ENCODE assay signal across 8 mouse cellular contexts in genomic region chr11:117780582-117781111, GRCm38 (mm10). TPM values are rescaled to one million over a fixed set of nuclear protein-coding genes. Genes with fewer than 3 reads are reported as not detected.
DNase-seq lines count a peak whose midpoint lies in the region; ATAC-seq and TF ChIP-seq lines count a peak whose summit lies in the region.

No protein-coding gene starts in this region.

- H3K4me1 ChIP-seq in heart, embryonic 14.5 days (ENCODE audit: control insufficient read depth in 2 of 2, insufficient read depth in 2 of 2, low read length in 2 of 2), result peaks cover 29 to 37% of the 10 kb centered on the region in 2 experiments
- H3K4me1 ChIP-seq in small intestine, adult 2 months (ENCODE audit: control insufficient read depth, insufficient read depth, insufficient read length, low read length), result peaks cover 31% of the 10 kb centered on the region

- no peaks in the 10 kb centered on the region for H3K9me3 ChIP-seq in heart, embryonic 14.5 days (ENCODE audit: control insufficient read depth, low read length)

- DNase-seq in A20 (ENCODE audit: low read depth, low spot score) (peak; percentile 98), adipocyte (ENCODE audit: low spot score) (peak; percentile 88)
- DNase-seq in kidney, postnatal 10 days, result peak; percentile 94
- no peak for DNase-seq in frontal cortex, postnatal 25 days (ENCODE audit: low spot score in 2 of 2)

- peak overlapping the region; percentile 85 for H3K9ac ChIP-seq in heart, embryonic 14.5 days (ENCODE audit: low read length)

- H3K4me2 ChIP-seq in heart, embryonic 14.5 days (ENCODE audit: low read length), result peak overlapping the region; percentile 100

- peak overlapping the region; percentile 51 to 60 for H3K4me3 ChIP-seq in heart, embryonic 14.5 days (ENCODE audit: control insufficient read depth in 1 of 2, insufficient read depth in 1 of 2, low read depth in 1 of 2, low read length in 2 of 2)
- H3K4me3 ChIP-seq in small intestine, adult 2 months (ENCODE audit: low read depth, low read length), result peak overlapping the region; percentile 80

- no peak for TF ChIP-seq POLR2A in small intestine, adult 2 months (IDR thresholded peaks at IDR 0.05; ENCODE audit: low read depth, low read length)

- H3K27ac ChIP-seq in heart, embryonic 14.5 days (replicated peaks in 1 of 2; ENCODE audit: control insufficient read depth in 1 of 2, insufficient read depth in 1 of 2, low read depth in 2 of 2, low read length in 2 of 2), result peak overlapping the region; percentile 88 to 94
- peak overlapping the region; percentile 97 for H3K27ac ChIP-seq in small intestine, adult 2 months (ENCODE audit: insufficient read depth, low read depth, low read length)

- 1% methylated on average over 19 of the region's 19 CpGs for WGBS in heart, embryonic 14.5 days
- 2% methylated on average over 19 of the region's 19 CpGs for WGBS in small intestine, adult 2 months

- no peak for TF ChIP-seq CTCF in small intestine, adult 2 months (IDR thresholded peaks at IDR 0.05; ENCODE audit: extremely low read depth, insufficient read length, insufficient replicate concordance, low read depth, low read length)

- H3K27me3 ChIP-seq in heart, embryonic 14.5 days (ENCODE audit: control insufficient read depth, insufficient read depth, low read length), result no peaks in the 10 kb centered on the region
- no peaks in the 10 kb centered on the region for H3K27me3 ChIP-seq in small intestine, adult 2 months (ENCODE audit: control insufficient read depth, insufficient read depth, low read length)

- H3K36me3 ChIP-seq in heart, embryonic 14.5 days (ENCODE audit: control insufficient read depth, insufficient read depth, low read length), result peaks cover 29% of the 10 kb centered on the region
- peaks cover 17% of the 10 kb centered on the region for H3K36me3 ChIP-seq in small intestine, adult 2 months (ENCODE audit: control insufficient read depth, insufficient read depth, low read length)

- ATAC-seq in erythroblast, adult 5-6 weeks (replicated peaks; ENCODE audit: low FRiP score, poor library complexity, severe bottlenecking), result peak; percentile 51
- peak; percentile 72 for ATAC-seq in heart, embryonic 14.5 days (ENCODE audit: insufficient number of reproducible peaks, insufficient read depth, low FRiP score, low read depth)
- ATAC-seq in megakaryocyte, adult 5-6 weeks (ENCODE audit: poor library complexity, severe bottlenecking), result peak; percentile 47

RNA-seq across cellular contexts. Expression of gene Tmc8, which starts 1.2 kb away (rescaled TPM):
- total RNA-seq in erythroblast, adult 5-6 weeks (2015; ENCODE audit: low replicate concordance), result 19.8 and 30.7 TPM in 2 replicates
- 30.9 and 33.7 TPM in 2 replicates for total RNA-seq in erythroblast, adult 5-6 weeks (2017; ENCODE audit: low replicate concordance)
- 1.6 and 2.1 TPM in 2 replicates for polyA plus RNA-seq in heart, embryonic 14.5 days (2014; fragmentation: Nextera tagmentation; extraction: Ambion mirVana)
- total RNA-seq in megakaryocyte, adult 5-6 weeks (2015), result 8.6 and 11.7 TPM in 2 replicates
- 4.3 and 7.4 TPM in 2 replicates for total RNA-seq in megakaryocyte, adult 5-6 weeks (2017)
- 34.3 and 59.6 TPM in 2 replicates for polyA plus RNA-seq in small intestine, adult 2 months (2012; rRNA removed)

RNA-seq across cellular contexts. Expression of gene Tmc6, which starts 1.4 kb away (rescaled TPM):
- total RNA-seq in erythroblast, adult 5-6 weeks (2015; ENCODE audit: low replicate concordance), result 199 and 257 TPM in 2 replicates
- total RNA-seq in erythroblast, adult 5-6 weeks (2017; ENCODE audit: low replicate concordance), result 83.1 and 204 TPM in 2 replicates
- polyA plus RNA-seq in heart, embryonic 14.5 days (2014; fragmentation: Nextera tagmentation; extraction: Ambion mirVana), result 18.2 and 22.5 TPM in 2 replicates
- total RNA-seq in megakaryocyte, adult 5-6 weeks (2015), result 74.3 and 79.6 TPM in 2 replicates
- total RNA-seq in megakaryocyte, adult 5-6 weeks (2017), result 17.4 and 18.5 TPM in 2 replicates
- polyA plus RNA-seq in small intestine, adult 2 months (2012; rRNA removed), result 53.5 and 84.7 TPM in 2 replicates

RNA-seq across cellular contexts. Expression of gene 6030468B19Rik, which starts 16.8 kb away (rescaled TPM):
- 12.7 and 28.6 TPM in 2 replicates for total RNA-seq in erythroblast, adult 5-6 weeks (2015; ENCODE audit: low replicate concordance)
- total RNA-seq in erythroblast, adult 5-6 weeks (2017; ENCODE audit: low replicate concordance), result 10.6 and 16.1 TPM in 2 replicates
- 0.19 and 0.44 TPM in 2 replicates for polyA plus RNA-seq in heart, embryonic 14.5 days (2014; fragmentation: Nextera tagmentation; extraction: Ambion mirVana)
- 0.60 TPM in 1 of 2 replicates, not detected in the other for total RNA-seq in megakaryocyte, adult 5-6 weeks (2015)
- 0.53 TPM in 1 of 2 replicates, not detected in the other for total RNA-seq in megakaryocyte, adult 5-6 weeks (2017)
- 0.09 and 0.47 TPM in 2 replicates for polyA plus RNA-seq in small intestine, adult 2 months (2012; rRNA removed)

RNA-seq across cellular contexts. Expression of gene Gm20708, which starts 28.8 kb away (rescaled TPM):
- total RNA-seq in erythroblast, adult 5-6 weeks (2015; ENCODE audit: low replicate concordance), result 62.3 and 66.5 TPM in 2 replicates
- 31.9 and 39.7 TPM in 2 replicates for total RNA-seq in erythroblast, adult 5-6 weeks (2017; ENCODE audit: low replicate concordance)
- 0.71 and 1.0 TPM in 2 replicates for polyA plus RNA-seq in heart, embryonic 14.5 days (2014; fragmentation: Nextera tagmentation; extraction: Ambion mirVana)
- total RNA-seq in megakaryocyte, adult 5-6 weeks (2015), result 1.1 and 2.2 TPM in 2 replicates
- 1.1 TPM in 1 of 2 replicates, not detected in the other for total RNA-seq in megakaryocyte, adult 5-6 weeks (2017)
- polyA plus RNA-seq in small intestine, adult 2 months (2012; rRNA removed), result 0.06 TPM in 1 of 2 replicates, not detected in the other

RNA-seq across cellular contexts. Expression of gene Syngr2, which starts 28.8 kb away (rescaled TPM):
- 52.9 and 77.2 TPM in 2 replicates for total RNA-seq in erythroblast, adult 5-6 weeks (2015; ENCODE audit: low replicate concordance)
- 32.5 and 46.5 TPM in 2 replicates for total RNA-seq in erythroblast, adult 5-6 weeks (2017; ENCODE audit: low replicate concordance)
- 99.4 and 102 TPM in 2 replicates for polyA plus RNA-seq in heart, embryonic 14.5 days (2014; fragmentation: Nextera tagmentation; extraction: Ambion mirVana)
- total RNA-seq in megakaryocyte, adult 5-6 weeks (2015), result 225 and 241 TPM in 2 replicates
- 163 and 176 TPM in 2 replicates for total RNA-seq in megakaryocyte, adult 5-6 weeks (2017)
- polyA plus RNA-seq in small intestine, adult 2 months (2012; rRNA removed), result 183 and 229 TPM in 2 replicates

Comparison
In these comparisons a context has a peak if more than half of its experiments do, and no peak if none do; other contexts are left out.
1. DNase-seq: peak in A20 (single experiment), adipocyte (single experiment) and kidney, postnatal 10 days (single experiment); none in frontal cortex, postnatal 25 days (0 of 2).
2. RNA of gene 6030468B19Rik, which starts 16.8 kb away (total RNA-seq): 10.6 to 28.6 TPM in erythroblast, adult 5-6 weeks; 0.53 to 0.60 TPM in megakaryocyte, adult 5-6 weeks; every median in the first group is over 4 times any median in the second.
3. Peak in every context shown above with its lines, with median percentiles within 50 percentile points of each other: ATAC-seq.